Mouse (Mus musculus): ENCODE data around the gene Snx29. TPM values are rescaled to one million over a fixed set of nuclear protein-coding genes. Genes with fewer than 3 reads are reported as not detected.
"Not testable (repeated sequence)": the region's sequence is repeated elsewhere in the genome, so short reads cannot be mapped to it uniquely, and the experiment has no call there.

The Snx29 gene
- polyA plus RNA-seq, 1 experiment from 2014 or later, result 10.0 TPM

DNA sequence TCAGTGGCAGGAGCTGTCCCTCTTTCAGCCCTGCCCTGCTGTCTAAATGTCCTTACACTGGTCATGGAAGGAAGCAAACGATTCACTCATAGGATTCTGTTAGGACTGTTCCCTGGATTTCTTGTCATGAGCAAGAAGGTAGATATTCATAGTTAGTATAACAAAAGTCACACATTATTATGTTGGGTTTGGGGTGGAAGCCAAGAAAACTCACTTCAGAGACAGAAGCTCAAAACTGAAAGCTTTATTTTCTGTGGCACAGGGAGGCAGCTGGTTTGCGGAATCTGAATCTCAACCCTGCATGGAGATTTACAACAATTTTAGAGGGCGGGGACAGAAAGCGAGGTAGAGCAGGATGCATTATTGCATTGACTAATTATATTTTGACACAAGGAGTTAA, 86.0 kb downstream of the Snx29 start:
- H3K9ac ChIP-seq (ENCODE audit: low read length), result no peak overlapping the region
- H3K4me1 ChIP-seq (ENCODE audit: control insufficient read depth, insufficient read depth, low read length), result no peaks in the 10 kb centered on the region
- no peak for ATAC-seq (ENCODE audit: low FRiP score)
- H3K27ac ChIP-seq (ENCODE audit: low read depth, low read length), result no peak overlapping the region
- H3K4me3 ChIP-seq (ENCODE audit: low read depth, low read length), result no peak overlapping the region
- WGBS, result 96% methylated on average over 4 of the region's 4 CpGs
- H3K27me3 ChIP-seq (ENCODE audit: control insufficient read depth, insufficient read depth, low read length), result no peaks in the 10 kb centered on the region
- H3K9me3 ChIP-seq (ENCODE audit: control insufficient read depth, low read length), result no peaks in the 10 kb centered on the region
- DNase-seq (ENCODE audit: low spot score, missing footprints), result no peak
- no peak overlapping the region for H3K4me2 ChIP-seq
- H3K36me3 ChIP-seq (ENCODE audit: control insufficient read depth, insufficient read depth, low read length), result no peaks in the 10 kb centered on the region

DNA sequence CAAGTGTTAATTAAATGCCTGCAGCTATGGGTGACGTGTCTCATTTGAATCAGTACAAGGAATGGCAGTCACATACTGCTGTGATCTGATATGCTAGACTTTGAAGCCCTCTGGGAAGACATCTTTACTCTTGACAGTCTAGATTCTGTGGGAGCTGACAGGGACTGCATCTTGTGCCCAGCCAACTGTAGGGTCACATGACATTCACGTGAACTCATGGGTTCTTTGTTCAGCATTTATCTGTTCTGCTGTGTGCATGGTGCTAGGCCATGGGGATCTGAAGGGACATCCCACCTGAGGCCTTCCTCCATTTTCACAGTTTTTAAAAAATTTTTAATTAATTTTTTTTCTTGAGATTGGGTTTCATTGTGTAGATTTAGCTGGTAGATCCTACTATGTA, 91.9 kb downstream of the Snx29 start:
- no peak overlapping the region for H3K4me2 ChIP-seq
- no peak overlapping the region for H3K4me3 ChIP-seq (ENCODE audit: low read depth, low read length)
- no peak overlapping the region for H3K9ac ChIP-seq (ENCODE audit: low read length)
- no peak for DNase-seq (ENCODE audit: low spot score, missing footprints)
- H3K9me3 ChIP-seq (ENCODE audit: control insufficient read depth, low read length), result no peaks in the 10 kb centered on the region
- no peaks in the 10 kb centered on the region for H3K27me3 ChIP-seq (ENCODE audit: control insufficient read depth, insufficient read depth, low read length)
- WGBS, result 89% methylated on average over 2 of the region's 2 CpGs
- H3K36me3 ChIP-seq (ENCODE audit: control insufficient read depth, insufficient read depth, low read length), result no peaks in the 10 kb centered on the region
- ATAC-seq (ENCODE audit: low FRiP score), result no peak
- H3K27ac ChIP-seq (ENCODE audit: low read depth, low read length), result no peak overlapping the region
- H3K4me1 ChIP-seq (ENCODE audit: control insufficient read depth, insufficient read depth, low read length), result no peaks in the 10 kb centered on the region

DNA sequence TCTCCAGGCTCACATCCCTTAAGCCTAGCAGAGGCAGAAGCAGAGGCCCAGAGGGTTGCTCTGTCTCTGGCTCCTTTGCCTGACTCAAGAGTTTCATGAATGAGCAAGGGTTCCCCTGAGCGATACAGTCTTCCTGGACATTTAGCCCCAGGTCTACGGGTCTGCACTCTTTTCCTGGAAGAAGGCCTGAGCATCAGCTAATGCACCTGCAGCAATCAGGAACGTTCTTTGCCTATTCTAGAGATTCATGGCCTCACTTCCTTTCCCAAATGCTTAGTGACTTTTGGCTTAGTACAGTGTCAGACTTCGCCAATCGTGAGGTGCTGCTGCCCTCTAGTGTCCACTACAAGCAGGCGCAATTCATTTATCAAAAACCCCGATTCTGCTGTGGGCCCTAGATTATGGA, 95.5 kb downstream of the Snx29 start:
- H3K4me1 ChIP-seq (ENCODE audit: control insufficient read depth, insufficient read depth, low read length), result no peaks in the 10 kb centered on the region
- ATAC-seq (ENCODE audit: low FRiP score) (peak; percentile 59; the same call in 1 of the 2 replicates), DNase-seq (ENCODE audit: low spot score, missing footprints) (peak; percentile 93)
- no peaks in the 10 kb centered on the region; the same call in 1 of the 2 replicates for H3K36me3 ChIP-seq (ENCODE audit: control insufficient read depth, insufficient read depth, low read length)
- no peak overlapping the region for H3K4me2 ChIP-seq
- no peaks in the 10 kb centered on the region for H3K27me3 ChIP-seq (ENCODE audit: control insufficient read depth, insufficient read depth, low read length)
- no peak overlapping the region for H3K27ac ChIP-seq (ENCODE audit: low read depth, low read length)
- H3K9me3 ChIP-seq (ENCODE audit: control insufficient read depth, low read length), result no peaks in the 10 kb centered on the region
- WGBS, result 20% methylated on average over 7 of the region's 7 CpGs
- H3K9ac ChIP-seq (ENCODE audit: low read length), result no peak overlapping the region
- no peak overlapping the region for H3K4me3 ChIP-seq (ENCODE audit: low read depth, low read length)

DNA sequence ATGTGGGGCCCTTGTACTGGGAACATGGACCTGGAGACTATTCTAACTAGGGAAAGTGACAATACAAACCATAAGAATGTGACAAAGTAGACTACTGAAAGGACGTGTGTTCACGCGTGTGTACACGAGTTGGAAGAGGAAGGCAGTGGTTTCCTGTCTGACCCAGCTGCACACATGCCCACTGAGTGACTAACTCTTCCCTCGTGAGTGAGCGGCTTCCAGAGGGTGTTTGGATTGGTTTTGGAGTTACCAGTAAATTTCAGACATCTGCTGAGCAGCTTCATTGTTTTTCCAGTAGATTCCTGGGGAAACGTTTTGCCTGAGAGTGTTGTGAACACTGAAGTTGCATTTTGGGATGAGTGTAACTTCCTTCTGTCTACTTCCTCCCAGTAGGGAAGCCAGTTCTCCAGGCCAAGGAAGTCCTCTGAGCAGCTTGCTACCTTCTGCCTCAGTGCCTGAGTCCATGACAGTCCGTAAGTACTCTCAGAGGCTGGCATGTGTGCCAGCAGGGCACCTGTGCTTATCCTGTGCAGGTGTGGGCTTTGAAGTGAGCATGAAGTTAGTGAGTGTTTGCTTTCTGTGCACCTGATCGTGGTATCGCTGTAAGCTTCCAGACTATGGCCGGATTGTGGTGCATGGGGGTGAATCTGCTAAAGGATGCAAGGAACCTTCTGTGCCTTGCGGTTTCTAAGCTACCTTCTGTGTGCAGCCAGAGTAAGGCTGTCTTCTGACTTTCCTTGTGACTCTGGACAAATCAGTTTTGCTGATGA, 97.8 kb downstream of the Snx29 start:
- Histone ChIP-seq H3K27me3 (ENCODE audit: control insufficient read depth, insufficient read depth, low read length) (no peaks in the 10 kb centered on the region), H3K27ac (ENCODE audit: low read depth, low read length) (no peak overlapping the region), H3K4me2 (no peak overlapping the region), H3K9me3 (ENCODE audit: control insufficient read depth, low read length) (no peaks in the 10 kb centered on the region), H3K4me3 (ENCODE audit: low read depth, low read length) (no peak overlapping the region), H3K9ac (ENCODE audit: low read length) (no peak overlapping the region), H3K4me1 (ENCODE audit: control insufficient read depth, insufficient read depth, low read length) (no peaks in the 10 kb centered on the region), H3K36me3 (ENCODE audit: control insufficient read depth, insufficient read depth, low read length) (peaks cover 2% of the 10 kb centered on the region; the same call in 1 of the 2 replicates)
- 85% methylated on average over 12 of the region's 12 CpGs for WGBS
- DNase-seq (ENCODE audit: low spot score, missing footprints) (no peak), ATAC-seq (ENCODE audit: low FRiP score) (no peak)

DNA sequence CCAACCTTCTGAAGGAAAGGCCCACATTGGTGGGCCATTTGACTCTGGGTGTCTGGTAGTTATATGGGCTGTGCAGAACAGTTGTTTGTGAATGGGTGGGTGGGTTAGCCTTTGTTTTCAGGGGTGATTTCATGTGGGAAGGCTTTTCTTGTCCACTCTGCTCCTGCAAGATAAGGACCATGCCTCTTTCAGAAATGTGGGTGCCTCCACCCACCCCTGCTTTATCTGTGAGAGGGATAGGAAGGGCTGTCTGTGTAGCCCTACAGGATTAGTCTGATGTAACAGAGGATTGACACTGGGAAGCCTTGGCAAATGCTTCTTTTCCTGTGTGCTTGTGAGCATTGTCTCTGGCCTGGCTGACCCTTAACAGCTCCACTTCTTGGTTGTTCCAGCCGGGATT, 99.5 kb downstream of the Snx29 start:
- no peaks in the 10 kb centered on the region for H3K4me1 ChIP-seq (ENCODE audit: control insufficient read depth, insufficient read depth, low read length)
- peaks cover 2% of the 10 kb centered on the region; the same call in 1 of the 2 replicates for H3K36me3 ChIP-seq (ENCODE audit: control insufficient read depth, insufficient read depth, low read length)
- no peaks in the 10 kb centered on the region for H3K9me3 ChIP-seq (ENCODE audit: control insufficient read depth, low read length)
- no peak for DNase-seq (ENCODE audit: low spot score, missing footprints)
- H3K27me3 ChIP-seq (ENCODE audit: control insufficient read depth, insufficient read depth, low read length), result no peaks in the 10 kb centered on the region
- ATAC-seq (ENCODE audit: low FRiP score), result no peak
- H3K4me2 ChIP-seq, result no peak overlapping the region
- WGBS, result 86% methylated on average over 1 of the region's 1 CpGs
- no peak overlapping the region for H3K4me3 ChIP-seq (ENCODE audit: low read depth, low read length)
- H3K9ac ChIP-seq (ENCODE audit: low read length), result no peak overlapping the region
- H3K27ac ChIP-seq (ENCODE audit: low read depth, low read length), result no peak overlapping the region

DNA sequence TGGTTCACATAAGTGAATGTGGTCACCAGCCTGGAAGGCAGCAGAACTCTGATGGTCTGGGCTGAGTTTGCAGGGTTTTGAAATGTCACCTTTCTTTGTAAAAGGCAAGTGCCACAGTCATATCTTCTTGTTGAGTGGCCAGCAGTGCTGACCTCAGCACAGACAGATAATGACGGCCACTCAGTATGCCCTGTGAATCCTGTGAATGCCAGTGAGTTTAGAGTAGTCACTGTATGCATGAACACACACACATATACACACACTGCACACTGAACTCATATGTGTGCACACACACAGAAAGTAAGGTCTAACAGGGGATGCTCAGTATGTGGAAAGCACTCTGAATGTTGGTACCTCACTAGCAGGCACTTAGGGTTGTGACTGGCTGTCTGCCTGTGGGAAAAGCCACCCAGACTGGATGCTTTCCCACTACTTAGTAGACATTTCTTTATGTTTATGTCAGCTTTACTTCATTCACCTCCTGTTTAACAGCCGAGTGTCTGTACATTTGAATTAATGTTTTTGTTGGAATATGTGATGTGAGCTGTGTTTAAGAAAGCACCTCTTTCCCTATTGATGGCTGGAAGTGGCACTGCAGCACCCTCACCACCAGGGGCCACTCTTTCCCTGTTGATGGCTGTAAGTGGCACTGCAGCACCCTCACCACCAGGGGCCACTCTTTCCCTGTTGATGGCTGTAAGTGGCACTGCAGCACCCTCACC, 100.3 kb downstream of the Snx29 start:
- H3K4me3 ChIP-seq (ENCODE audit: low read depth, low read length), result no peak overlapping the region
- no peaks in the 10 kb centered on the region for H3K27me3 ChIP-seq (ENCODE audit: control insufficient read depth, insufficient read depth, low read length)
- H3K4me2 ChIP-seq, result no peak overlapping the region
- no peak overlapping the region for H3K27ac ChIP-seq (ENCODE audit: low read depth, low read length)
- H3K36me3 ChIP-seq (ENCODE audit: control insufficient read depth, insufficient read depth, low read length), result peaks cover 2% of the 10 kb centered on the region; the same call in 1 of the 2 replicates
- H3K4me1 ChIP-seq (ENCODE audit: control insufficient read depth, insufficient read depth, low read length), result no peaks in the 10 kb centered on the region
- H3K9ac ChIP-seq (ENCODE audit: low read length), result no peak overlapping the region
- H3K9me3 ChIP-seq (ENCODE audit: control insufficient read depth, low read length), result no peaks in the 10 kb centered on the region
- DNase-seq (ENCODE audit: low spot score, missing footprints) (no peak), ATAC-seq (ENCODE audit: low FRiP score) (no peak)
- 98% methylated on average over 2 of the region's 2 CpGs for WGBS

DNA sequence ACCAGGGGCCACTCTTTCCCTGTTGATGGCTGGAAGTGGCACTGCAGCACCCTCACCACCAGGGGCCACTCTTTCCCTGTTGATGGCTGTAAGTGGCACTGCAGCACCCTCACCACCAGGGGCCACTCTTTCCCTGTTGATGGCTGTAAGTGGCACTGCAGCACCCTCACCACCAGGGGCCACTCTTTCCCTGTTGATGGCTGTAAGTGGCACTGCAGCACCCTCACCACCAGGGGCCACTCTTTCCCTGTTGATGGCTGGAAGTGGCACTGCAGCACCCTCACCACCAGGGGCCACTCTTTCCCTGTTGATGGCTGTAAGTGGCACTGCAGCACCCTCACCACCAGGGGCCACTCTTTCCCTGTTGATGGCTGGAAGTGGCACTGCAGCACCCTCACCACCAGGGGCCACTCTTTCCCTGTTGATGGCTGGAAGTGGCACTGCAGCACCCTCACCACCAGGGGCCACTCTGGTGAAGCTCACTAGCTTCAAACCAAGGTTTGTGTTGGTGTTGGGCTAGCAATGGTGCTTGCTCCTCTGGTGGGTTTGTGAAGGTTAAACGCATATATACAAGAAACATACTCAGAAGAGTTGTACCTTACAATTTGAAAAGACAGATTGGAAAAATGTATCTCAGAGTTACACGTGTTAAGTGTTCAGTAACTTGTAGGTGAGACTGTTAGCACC, 101.0 kb downstream of the Snx29 start:
- 94% methylated on average over 2 of the region's 2 CpGs for WGBS
- H3K36me3 ChIP-seq (ENCODE audit: control insufficient read depth, insufficient read depth, low read length); H3K9me3 ChIP-seq (ENCODE audit: control insufficient read depth, low read length); H3K27me3 ChIP-seq (ENCODE audit: control insufficient read depth, insufficient read depth, low read length); H3K4me1 ChIP-seq (ENCODE audit: control insufficient read depth, insufficient read depth, low read length); H3K4me3 ChIP-seq (ENCODE audit: low read depth, low read length); DNase-seq (ENCODE audit: low spot score, missing footprints); H3K4me2 ChIP-seq; H3K27ac ChIP-seq (ENCODE audit: low read depth, low read length); H3K9ac ChIP-seq (ENCODE audit: low read length); ATAC-seq (ENCODE audit: low FRiP score): not testable (repeated sequence)

DNA sequence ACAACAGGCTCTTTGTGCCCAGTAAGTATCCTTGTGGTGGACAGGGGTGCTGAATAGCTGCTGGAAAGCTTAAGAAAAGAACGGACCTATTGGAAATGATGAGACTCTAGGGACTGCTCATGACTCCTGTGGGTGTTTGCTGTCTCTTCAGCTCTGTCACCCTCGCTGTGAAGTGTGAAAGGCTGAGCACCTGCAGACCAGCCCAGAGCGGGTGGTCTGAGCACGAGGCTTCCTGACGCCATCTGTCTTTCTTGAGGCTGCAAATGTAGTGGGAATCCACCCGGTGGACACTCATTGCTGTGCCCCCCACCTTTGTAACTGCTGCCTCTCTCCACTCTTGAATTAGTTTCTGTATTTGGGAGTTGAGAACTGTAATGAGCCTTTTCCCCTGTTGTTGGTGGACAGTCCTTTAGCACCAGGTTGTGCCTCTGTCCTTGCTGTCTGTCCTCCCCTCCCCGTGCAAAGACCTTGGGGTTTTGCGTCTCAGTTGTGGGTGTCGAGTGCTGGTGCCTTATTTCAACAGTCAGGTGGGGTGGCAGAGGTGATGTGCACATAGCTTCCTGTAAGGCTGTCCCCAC, 101.9 kb downstream of the Snx29 start:
- ATAC-seq (ENCODE audit: low FRiP score), result no peak
- H3K4me1 ChIP-seq (ENCODE audit: control insufficient read depth, insufficient read depth, low read length), result no peaks in the 10 kb centered on the region
- no peak overlapping the region for H3K4me2 ChIP-seq
- H3K4me3 ChIP-seq (ENCODE audit: low read depth, low read length), result no peak overlapping the region
- H3K36me3 ChIP-seq (ENCODE audit: control insufficient read depth, insufficient read depth, low read length), result peaks cover 2% of the 10 kb centered on the region; the same call in 1 of the 2 replicates
- 92% methylated on average over 9 of the region's 9 CpGs for WGBS
- H3K27ac ChIP-seq (ENCODE audit: low read depth, low read length), result no peak overlapping the region
- no peaks in the 10 kb centered on the region for H3K9me3 ChIP-seq (ENCODE audit: control insufficient read depth, low read length)
- no peaks in the 10 kb centered on the region for H3K27me3 ChIP-seq (ENCODE audit: control insufficient read depth, insufficient read depth, low read length)
- no peak overlapping the region for H3K9ac ChIP-seq (ENCODE audit: low read length)
- no peak for DNase-seq (ENCODE audit: low spot score, missing footprints)
